Mouse (Mus musculus) ES-E14 (cell line): ENCODE measurements around the gene Sdhaf4.

Experiments used
- CHD2 ChIP-seq: IDR thresholded peaks from 2 replicates; pipeline ENCODE4 v1.6.1; 2014; ENCODE audit warnings: mild to moderate bottlenecking, low read depth, low read length, inconsistent platforms
- HCFC1 ChIP-seq: IDR thresholded peaks from 2 replicates; pipeline ENCODE4 v1.6.1; 2012; ENCODE audit warnings: low read length, inconsistent platforms, borderline replicate concordance; ENCODE audit not compliant: insufficient read depth
- MAFK ChIP-seq: IDR thresholded peaks from 2 replicates; pipeline ENCODE4 v1.6.1; 2014; ENCODE audit warnings: mild to moderate bottlenecking, low read depth, low read length, inconsistent platforms; ENCODE audit not compliant: insufficient read depth
- ZC3H11A ChIP-seq: IDR thresholded peaks from 2 replicates; pipeline ENCODE4 v1.6.1; 2012; ENCODE audit warnings: low read depth, mild to moderate bottlenecking, inconsistent platforms, low read length, borderline replicate concordance
- ZNF384 ChIP-seq: IDR thresholded peaks from 2 replicates; pipeline ENCODE4 v1.6.1; 2012; ENCODE audit warnings: low read depth, low read length, inconsistent platforms

DNA sequence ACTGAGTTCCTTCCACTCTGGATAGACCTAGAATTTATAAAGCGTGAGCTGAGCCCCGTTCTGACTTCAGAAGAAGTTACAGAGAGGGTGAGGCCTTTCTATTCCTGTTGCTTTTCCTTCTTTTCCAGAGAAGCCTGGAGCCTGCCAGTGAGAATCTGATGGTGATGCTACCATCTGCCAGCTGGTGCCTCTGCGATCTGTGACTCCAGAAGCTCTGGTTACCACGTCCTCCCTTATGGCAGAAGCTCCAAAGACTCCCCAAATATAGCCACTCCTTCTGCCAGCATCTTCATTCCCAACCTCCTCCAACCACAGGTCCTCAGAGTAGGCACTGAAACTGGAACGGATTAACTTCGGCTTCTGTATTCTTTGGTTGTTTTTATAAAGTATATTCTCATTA is 27.2 kb downstream of the Sdhaf4 start:
- TF ChIP-seq MAFK (no peak), ZC3H11A (no peak), CHD2 (no peak), HCFC1 (no peak), ZNF384 (no peak)
